Mouse (Mus musculus): ENCODE data around the gene Pth2.

- TF ChIP-seq TAL1 (IDR thresholded peaks at IDR 0.05; ENCODE audit: low read length) (no peak), GATA1 (IDR thresholded peaks at IDR 0.05; ENCODE audit: low read length) (no peak)
These were observed 18.2 kb upstream of the Pth2 start for GRCm38 (mm10) chr7:45162551-45162950.
